Mouse (Mus musculus): ENCODE measurements around the gene Ripor1.
"Not testable (repeated sequence)": the region's sequence is repeated elsewhere in the genome, so short reads cannot be mapped to it uniquely, and the experiment has no call there.

Gene Ripor1

GRCm38 (mm10) chr8:105604804-105605381 lies at the start of gene Ripor1:
Gene Ripor1, plus strand, starts transcription at chr8:105605255.
- no peak for DNase-seq (ENCODE audit: low read depth, low spot score)

- no peak for DNase-seq (ENCODE audit: low read depth, low spot score)
Measured at GRCm38 (mm10) chr8:105562863-105563262, 42.2 kb upstream of the Ripor1 start.

- DNase-seq (ENCODE audit: low read depth, low spot score) = no peak
Measured at GRCm38 (mm10) chr8:105563871-105564270, 41.2 kb upstream of the Ripor1 start.

GRCm38 (mm10) chr8:105564573-105565229 lies 40.4 kb upstream of the Ripor1 start:
- DNase-seq (ENCODE audit: low read depth, low spot score) = not testable (repeated sequence)

DNA sequence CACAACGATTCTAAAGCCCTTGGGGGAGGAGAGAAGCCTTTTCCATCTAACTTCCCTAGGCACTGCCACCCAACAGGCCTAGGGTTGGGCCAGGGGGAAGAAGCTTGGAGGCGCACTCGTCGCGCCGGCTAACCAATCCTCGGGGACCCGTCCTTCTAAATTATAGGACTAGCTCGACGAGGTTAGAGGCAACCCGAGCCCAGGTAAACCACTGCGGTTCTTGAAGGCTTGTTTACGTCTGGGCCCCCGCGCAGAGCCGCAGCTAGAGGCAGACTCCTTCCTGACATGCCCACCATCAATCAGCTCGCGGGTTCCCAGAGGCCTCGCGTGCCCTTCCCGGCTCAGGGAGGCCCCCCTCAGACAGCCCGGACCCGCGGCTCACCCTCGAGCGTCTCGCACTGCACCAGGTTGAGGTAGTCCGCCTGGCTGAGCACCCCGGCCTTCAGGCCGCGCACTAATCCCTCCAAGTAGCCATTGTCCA lies 39.6 kb upstream of the Ripor1 start:
- DNase-seq (ENCODE audit: low read depth, low spot score) = no peak

- peak; percentile 97 for DNase-seq (ENCODE audit: low read depth, low spot score)
Measured at GRCm38 (mm10) chr8:105565952-105566702, 38.9 kb upstream of the Ripor1 start, which contains the start of gene Atp6v0d1. Gene Atp6v0d1, minus strand, starts transcription at chr8:105566047.

DNA sequence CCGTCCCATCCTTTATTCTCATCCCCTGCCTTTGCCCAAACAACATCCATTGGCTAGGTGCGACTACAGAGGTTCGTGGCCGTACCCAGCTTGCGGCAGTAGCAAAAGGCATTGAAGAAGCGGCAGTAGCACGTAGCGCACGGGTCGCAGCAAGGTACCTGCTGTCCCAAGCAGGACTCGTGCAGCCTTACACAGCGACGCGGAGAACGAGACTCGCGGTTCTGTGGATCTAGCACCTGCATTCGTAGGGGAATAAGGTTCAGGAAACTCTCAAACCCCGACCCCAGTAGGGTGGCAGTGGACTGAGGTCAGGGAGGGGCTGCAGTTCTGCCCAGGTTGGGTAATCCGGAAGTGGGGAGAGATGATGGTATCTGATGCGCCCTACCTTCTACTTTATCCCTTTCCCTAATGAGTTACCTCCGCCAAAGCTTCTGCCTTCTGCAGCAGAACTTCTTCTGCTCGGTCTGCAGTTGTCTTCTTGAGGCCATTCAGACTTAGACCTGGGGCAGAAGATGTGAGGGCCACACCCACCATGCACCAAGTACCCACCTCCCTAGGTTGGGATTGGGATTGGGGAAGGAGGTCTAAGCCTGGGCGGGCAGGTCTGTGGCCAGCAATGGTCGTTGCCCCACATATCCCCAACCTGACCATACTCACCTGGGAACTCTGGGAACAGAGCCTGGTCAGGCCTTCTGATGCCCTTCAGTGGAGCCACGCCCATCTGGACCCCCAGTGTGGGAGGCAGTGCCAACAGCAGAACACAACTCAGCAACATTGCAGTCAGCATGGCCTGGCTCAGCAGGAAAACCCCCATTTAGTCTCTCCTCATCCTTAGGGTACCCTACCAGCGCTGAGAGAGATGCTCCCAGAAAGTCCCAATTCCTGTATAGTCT lies 38.1 kb upstream of the Ripor1 start:
- DNase-seq (ENCODE audit: low read depth, low spot score) = no peak

DNA sequence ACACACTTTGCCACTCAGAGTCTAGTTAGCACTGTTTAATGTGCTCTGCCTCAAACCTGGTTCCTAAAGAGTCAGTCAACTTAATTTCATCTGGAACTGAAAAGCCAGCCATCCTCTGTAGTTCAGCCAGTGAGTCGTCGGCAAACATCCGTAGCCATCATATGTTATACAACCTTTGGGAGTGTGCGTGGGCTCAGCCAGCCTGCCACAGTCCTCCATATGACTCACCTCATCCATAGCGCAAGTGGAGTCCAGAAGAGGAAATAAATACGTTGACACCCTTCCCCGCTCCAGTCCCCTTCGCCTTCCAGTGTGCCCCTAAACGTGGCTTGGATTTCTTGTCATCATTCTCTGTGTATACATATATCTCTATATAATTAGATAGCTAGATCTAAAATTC lies 33.2 kb upstream of the Ripor1 start:
- no peak for DNase-seq (ENCODE audit: low read depth, low spot score)

GRCm38 (mm10) chr8:105573427-105573826 lies 31.6 kb upstream of the Ripor1 start:
- no peak for DNase-seq (ENCODE audit: low read depth, low spot score)

DNA sequence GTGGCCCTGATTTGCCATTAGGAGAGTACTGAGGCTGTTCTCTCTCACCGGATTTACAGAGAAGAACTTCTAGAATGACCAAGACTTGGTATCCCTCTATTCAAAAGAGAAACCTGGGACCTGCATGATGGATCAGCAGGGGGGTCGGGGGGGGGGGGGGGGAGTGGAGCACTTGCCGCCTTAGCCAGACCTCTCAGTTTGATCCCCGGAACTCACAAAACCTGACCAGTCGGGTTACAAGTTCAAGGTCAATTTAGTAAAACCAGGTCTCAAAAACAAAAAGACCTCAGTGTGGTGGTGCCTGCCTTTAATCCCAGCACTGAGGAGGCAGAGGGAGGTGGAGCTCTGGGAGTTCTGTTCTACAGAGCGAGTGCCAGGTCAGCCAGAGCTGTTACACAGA lies 30.3 kb upstream of the Ripor1 start:
- no peak for DNase-seq (ENCODE audit: low read depth, low spot score)

DNA sequence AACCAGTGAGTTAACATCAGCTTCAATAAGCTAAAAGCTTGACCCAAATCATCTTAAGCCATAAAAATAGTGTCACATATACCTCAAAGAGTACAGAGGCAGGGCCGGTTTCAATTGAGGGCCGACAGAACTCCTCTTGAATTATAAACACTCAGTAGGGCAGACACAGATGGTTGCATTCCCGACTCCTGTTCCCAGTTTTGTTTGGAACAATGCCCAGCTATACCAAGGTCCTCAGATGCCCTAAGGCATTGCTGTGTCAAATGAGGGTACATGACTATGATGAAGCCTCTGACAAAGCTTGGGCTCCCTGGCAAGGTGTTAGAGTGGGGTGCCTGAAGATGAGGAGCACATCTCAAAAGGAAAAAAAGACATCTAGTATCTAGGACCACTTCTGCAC lies 29.5 kb upstream of the Ripor1 start:
- DNase-seq (ENCODE audit: low read depth, low spot score) = no peak

DNA sequence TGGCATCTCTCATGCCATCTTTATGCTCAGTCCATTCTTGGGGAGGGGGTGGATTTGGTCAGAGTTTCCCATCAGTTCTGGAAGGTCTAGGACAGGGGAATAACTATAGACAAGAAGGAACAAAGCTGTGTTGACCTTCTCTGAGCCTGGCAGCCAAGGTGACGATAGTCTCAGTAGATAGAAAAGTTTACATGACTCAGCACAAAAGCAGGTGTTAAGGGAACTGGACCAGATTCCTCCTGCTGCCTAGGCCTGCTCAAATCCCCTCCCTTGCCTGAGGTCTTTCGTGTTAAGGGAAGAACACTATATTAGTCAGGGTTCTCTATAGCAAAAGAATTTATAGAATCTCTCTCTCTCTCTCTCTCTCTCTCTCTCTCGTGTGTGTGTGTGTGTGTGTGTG lies 25.3 kb upstream of the Ripor1 start:
- DNase-seq (ENCODE audit: low read depth, low spot score) = no peak

DNA sequence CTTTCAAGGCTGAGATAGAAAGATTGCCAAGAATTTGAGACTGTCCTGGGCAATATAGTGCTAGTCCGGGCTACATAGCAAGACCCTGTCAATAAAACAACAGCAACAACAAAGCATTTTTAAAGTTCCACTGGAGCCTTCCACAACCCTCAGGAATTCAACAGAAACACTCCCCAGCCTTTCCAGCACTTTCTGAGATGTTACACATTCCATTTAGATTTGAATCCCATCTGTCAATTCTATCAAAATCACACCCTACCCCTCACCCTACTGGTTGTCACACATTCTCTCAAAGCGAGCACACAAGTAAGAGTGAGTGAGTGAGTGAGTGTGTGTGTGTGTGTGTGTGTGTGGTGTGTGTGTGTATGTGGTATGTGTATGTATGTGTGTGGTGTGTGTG lies 12.6 kb upstream of the Ripor1 start:
- DNase-seq (ENCODE audit: low read depth, low spot score) = no peak

DNA sequence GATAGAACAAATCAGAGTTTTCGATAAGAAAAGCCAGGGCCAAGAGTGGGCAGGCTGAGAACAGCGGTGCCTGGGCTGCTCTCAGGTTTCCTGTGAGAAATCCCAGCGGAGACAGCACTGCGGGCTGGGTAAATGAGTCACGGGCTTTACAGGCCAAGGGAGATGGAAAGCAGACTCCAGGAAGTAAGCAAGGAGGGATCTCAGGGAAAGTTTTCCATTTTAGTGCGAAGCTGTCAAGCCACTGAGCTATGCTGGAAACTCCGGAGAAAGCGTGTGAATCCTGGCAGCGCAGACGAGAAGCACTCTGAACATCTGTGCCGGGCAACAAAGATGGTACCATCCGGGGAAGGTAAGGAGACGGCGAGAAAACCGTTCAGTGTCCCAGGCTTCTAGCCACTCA lies 11.2 kb upstream of the Ripor1 start:
- no peak for DNase-seq (ENCODE audit: low read depth, low spot score)

- no peak for DNase-seq (ENCODE audit: low read depth, low spot score)
Measured at GRCm38 (mm10) chr8:105594451-105595242, 10.4 kb upstream of the Ripor1 start.

- no peak for DNase-seq (ENCODE audit: low read depth, low spot score)
Measured at GRCm38 (mm10) chr8:105596362-105597034, 8.6 kb upstream of the Ripor1 start.

- DNase-seq (ENCODE audit: low read depth, low spot score) = no peak
Measured at GRCm38 (mm10) chr8:105598777-105599176, 6.3 kb upstream of the Ripor1 start.

DNA sequence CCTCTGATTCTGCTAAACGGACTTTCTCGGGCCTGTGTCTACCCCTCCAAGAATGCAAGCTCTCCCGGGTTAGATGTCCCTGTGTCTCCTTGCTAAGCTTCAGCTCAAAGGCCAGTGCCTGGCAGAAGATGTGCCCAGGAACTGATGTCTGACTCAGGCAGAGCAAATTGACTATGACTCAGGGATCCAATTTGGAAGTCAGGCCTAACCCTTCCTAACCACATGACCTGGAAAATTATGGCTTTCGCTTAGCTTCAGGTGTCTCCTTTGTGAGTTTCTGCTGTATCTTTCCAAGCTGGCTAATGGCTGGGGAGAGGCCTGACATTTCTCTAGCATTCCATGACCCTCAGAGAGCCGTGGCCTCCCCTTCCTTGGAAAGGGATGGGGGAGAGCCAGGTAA lies 3.8 kb upstream of the Ripor1 start:
- no peak for DNase-seq (ENCODE audit: low read depth, low spot score)

GRCm38 (mm10) chr8:105602540-105602939 lies 2.5 kb upstream of the Ripor1 start:
- not testable (repeated sequence) for DNase-seq (ENCODE audit: low read depth, low spot score)

DNA sequence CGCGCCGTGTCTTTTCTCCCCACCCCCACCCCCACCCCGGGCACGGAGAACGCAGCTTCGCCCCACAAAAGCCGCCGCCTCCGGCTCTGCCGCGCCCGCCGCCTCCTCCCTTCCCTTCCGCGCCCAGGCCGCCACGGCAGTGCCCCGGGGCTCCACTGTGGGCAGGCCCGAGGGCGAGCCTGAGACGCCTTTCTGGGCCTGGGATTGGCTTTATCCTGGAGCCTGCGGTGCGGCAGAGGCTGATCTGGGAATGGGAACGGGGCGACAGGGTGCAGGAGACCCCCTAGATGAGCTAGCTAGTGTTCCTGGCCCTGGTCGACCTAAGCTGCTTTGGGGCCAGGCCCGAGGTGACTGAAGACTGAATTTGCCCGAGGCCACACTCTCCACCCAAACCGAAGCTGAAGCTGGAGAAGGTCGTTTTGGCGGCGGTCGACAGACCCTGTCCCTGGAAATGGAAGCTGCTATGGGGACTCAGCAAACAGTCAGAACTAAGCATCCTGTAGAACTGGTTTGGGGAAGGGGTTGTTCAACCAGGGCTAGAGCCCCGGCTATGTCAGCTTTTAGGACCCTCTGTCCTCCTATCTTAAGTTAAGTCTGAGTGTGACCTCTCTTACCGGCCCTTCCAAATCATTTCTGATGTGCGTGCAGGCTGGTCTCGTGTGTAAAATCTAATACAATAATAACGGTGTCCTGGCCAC lies 585 bp downstream of the Ripor1 start:
- DNase-seq (ENCODE audit: low read depth, low spot score) = no peak

Data from retina, adult 2 months (tissue).